Mouse (Mus musculus) spleen, adult 2 months (tissue): ENCODE results near the gene Wdr89. TPM values are rescaled to one million over a fixed set of nuclear protein-coding genes. Genes with fewer than 3 reads are reported as not detected.
A peak's percentile ranks its signal among the peaks of the same experiment; 100 is the strongest.

Experiments used
- DNase-seq, 2 experiments: peaks; one replicate each; pipeline versions ENCODE4 v3.0.0 to v3.0.0-alpha.2; 2012 to 2021; ENCODE audit warnings: low spot score in 2 of 2, low read depth in 1 of 2
- H3K27ac ChIP-seq: fragments of 200-500 bp; 2 replicates; pipeline ENCODE4 v1.5.1; 2012; ENCODE audit warnings: low read length, inconsistent platforms; ENCODE audit not compliant: insufficient read depth
- H3K27me3 ChIP-seq: fragments of 200-500 bp; 2 replicates; pipeline ENCODE4 v1.6.1; 2012; ENCODE audit warnings: mild to moderate bottlenecking, moderate library complexity, low read length, inconsistent platforms; ENCODE audit not compliant: control insufficient read depth, insufficient read depth
- H3K36me3 ChIP-seq: fragments of 200-500 bp; 2 replicates; pipeline ENCODE4 v1.6.1; 2012; ENCODE audit warnings: mild to moderate bottlenecking, low read length, inconsistent platforms; ENCODE audit not compliant: control insufficient read depth, insufficient read depth
- H3K4me1 ChIP-seq: fragments of 200-500 bp; 2 replicates; pipeline ENCODE4 v1.6.1; 2011; ENCODE audit warnings: inconsistent platforms; ENCODE audit not compliant: control insufficient read depth, insufficient read depth, insufficient read length
- H3K4me3 ChIP-seq: fragments of 200-500 bp; 2 replicates; pipeline ENCODE4 v1.5.1; 2011; ENCODE audit warnings: mild to moderate bottlenecking, inconsistent platforms; ENCODE audit not compliant: insufficient read depth, insufficient read length; ENCODE audit errors: extremely low read depth
- CTCF ChIP-seq: fragments of 200-500 bp; IDR thresholded peaks from 2 replicates; pipeline ENCODE4 v1.5.1; 2011; ENCODE audit warnings: mild to moderate bottlenecking, inconsistent platforms; ENCODE audit not compliant: insufficient read depth, insufficient read length, insufficient replicate concordance; ENCODE audit errors: extremely low read depth
- POLR2A ChIP-seq: fragments of 200-500 bp; IDR thresholded peaks from 2 replicates; pipeline ENCODE4 v1.6.1; 2011; ENCODE audit warnings: low read depth, low read length, inconsistent platforms
- WGBS: fragments of 180-500 bp; shearing (Covaris S2); methylation state at CpG from one replicate; pipeline ENCODE4 v1.1.7; 2018; 5-methylcytosine and 5-hydroxymethylcytosine counted together
- polyA plus RNA-seq: library from polyadenylated mRNA; depleted of rRNA; stranded (reverse); fragments of >200 nt; gene quantifications from 2 replicates; pipeline ENCODE4 v1.2.3, GENCODE M21; 2012; rRNA removed

The Wdr89 gene
- polyA plus RNA-seq, 1 experiment, result 4.0 TPM

DNA sequence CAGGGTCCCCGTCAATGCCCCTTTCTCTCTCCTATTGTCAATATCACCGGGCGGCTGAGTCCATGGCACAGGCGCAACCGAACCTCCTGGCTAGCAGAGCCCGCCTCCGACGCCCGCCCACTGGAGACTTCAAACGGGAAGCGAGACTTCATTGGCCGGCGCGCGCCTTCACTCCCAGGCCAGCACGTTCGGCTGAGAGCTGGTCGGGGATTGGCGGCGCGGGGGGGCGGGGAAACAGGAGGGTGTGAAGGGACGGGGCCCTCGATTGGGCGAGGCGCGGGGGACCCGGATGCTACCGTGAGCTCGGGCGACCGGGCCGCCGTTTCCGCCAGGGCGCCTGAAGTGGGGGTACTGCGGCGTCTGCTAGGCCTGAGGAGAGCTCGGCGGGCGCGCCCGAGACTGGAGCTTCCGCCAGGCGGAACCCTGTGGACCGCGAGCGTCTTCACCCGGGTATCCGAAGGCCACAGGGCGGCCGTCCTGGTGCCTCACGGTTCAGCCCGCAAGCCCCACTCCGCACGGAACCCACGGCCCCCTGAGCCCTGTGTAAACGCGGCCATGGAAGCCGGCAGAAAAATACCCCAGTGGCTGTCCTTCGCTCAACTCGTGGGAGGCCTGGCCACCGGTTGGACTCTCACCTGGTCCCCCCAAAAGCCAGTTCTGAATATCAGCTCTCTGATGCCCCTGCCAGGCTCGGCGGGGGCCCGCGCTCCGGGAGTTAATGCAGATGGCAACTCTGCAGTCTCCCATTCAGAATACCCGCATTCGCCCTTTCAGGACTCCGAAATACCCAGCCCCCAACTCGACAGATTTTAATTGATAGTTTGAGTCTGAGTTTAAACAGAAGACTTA, 73.0 kb downstream of the Wdr89 start, which contains the start of gene Ppp2r5e:
Ppp2r5e (minus strand) TSS at position 92 of the 849 bp plus-strand sequence.
- H3K27me3 ChIP-seq, result no peaks in the 10 kb centered on the region
- TF ChIP-seq POLR2A (peak; percentile 89), CTCF (no peak)
- DNase-seq, result peak; percentile 94 to 99
- under 1% methylated on average over 70 of the region's 72 CpGs for WGBS
- peak within 1 kb of the TSS; percentile 99 for H3K27ac ChIP-seq
- peaks cover 3% of the 10 kb centered on the region; the same call in 1 of the 2 replicates for H3K4me1 ChIP-seq
- peaks cover 8% of the 10 kb centered on the region for H3K36me3 ChIP-seq
- H3K4me3 ChIP-seq, result peak within 1 kb of the TSS; percentile 96

DNA sequence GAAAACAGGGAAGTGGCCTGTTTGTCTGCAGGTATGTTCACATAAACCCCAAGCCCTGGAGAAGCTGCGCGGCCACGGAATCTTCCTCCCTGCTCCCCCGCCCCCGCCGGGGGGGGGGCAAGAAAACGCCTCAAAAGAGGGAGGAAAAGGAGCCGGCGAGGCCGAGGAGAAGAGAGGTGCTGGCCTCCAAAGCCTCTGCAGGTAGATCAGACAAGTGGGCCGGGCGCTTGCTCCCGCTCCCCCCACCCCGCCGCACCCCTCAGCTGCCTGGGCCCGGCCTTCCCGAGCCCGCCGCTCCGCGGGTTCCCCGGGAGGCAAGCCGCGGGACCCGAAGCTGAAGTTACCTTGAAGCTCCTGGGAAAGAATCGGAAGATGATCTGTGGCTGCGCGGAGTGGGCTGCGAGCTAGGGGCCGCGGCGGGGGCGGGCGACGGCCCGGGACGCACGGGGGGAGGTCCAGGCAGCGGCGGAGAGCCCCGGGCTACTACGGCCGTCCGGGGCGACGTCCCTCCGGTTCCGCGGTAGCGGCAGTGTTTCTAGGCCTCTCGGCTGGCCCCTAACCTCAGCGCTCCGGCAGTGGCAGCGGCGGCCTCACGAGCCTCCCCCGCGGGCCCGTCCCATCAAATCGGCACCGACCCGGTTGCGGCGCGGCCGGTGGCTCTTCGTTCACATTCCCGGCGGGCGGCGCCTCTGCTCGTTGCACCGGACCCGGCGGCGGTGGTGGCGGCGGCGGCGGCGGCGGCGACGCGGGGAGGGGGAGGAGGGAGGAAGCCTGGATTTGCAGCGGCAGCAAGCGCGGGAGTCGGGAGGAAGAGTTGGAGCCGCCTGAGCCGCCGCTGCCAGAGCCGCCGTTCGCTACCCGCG, 73.8 kb downstream of the Wdr89 start:
- no peaks in the 10 kb centered on the region for H3K27me3 ChIP-seq
- DNase-seq, result peak in 1 of 2 experiments; percentile 29
- peaks cover 12% of the 10 kb centered on the region for H3K36me3 ChIP-seq
- peaks cover 3% of the 10 kb centered on the region; the same call in 1 of the 2 replicates for H3K4me1 ChIP-seq
- H3K27ac ChIP-seq, result peak overlapping the region; percentile 80
- TF ChIP-seq CTCF (no peak), POLR2A (no peak)
- WGBS, result under 1% methylated on average over 89 of the region's 97 CpGs
- peak overlapping the region; percentile 74 for H3K4me3 ChIP-seq

DNA sequence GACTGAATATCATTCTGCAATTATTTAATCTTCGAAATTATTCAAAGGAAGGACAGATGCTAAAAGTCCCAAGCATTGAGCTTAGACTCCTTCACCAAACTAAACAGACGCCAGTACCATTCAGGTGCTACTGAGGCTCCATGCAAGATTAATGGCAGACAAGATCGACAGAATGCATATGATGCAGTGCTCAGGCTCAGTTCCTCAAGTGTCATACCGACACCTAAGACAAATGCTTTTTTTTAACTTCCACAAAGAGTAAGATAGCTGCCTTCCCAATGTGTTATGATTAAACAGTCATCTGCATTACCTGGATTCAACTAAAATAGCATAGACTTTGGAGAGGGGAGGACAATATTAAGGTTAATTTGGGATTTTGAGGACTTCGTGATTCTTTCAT, 74.9 kb downstream of the Wdr89 start:
- Histone ChIP-seq H3K36me3 (peaks cover 15% of the 10 kb centered on the region), H3K27ac (no peak overlapping the region), H3K27me3 (no peaks in the 10 kb centered on the region), H3K4me3 (no peak overlapping the region), H3K4me1 (peaks cover 3% of the 10 kb centered on the region; the same call in 1 of the 2 replicates)
- no peak for DNase-seq
- TF ChIP-seq POLR2A (no peak), CTCF (no peak)
- WGBS, result 44% methylated on average over 5 of the region's 5 CpGs

DNA sequence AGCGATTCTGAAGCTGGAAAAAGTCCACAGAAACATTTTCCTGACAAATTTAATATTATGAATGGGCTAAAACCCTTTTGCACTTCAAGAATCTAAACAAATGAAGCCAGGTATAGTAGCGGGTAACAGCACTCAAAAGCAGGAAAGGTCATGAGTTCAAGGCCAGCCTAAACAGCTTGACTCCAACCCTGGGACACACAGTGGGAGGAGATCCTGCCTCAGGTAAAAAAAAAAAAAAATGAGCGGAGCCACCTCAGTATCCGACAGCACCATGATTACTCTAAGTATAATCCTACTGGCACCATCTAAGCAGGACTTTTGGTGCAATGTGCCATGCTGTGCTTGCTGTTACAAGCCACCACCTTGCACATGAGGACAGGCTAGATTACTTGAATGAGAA, 75.5 kb downstream of the Wdr89 start:
- 89% methylated on average over 4 of the region's 4 CpGs for WGBS
- no peak overlapping the region for H3K4me3 ChIP-seq
- TF ChIP-seq POLR2A (no peak), CTCF (no peak)

DNA sequence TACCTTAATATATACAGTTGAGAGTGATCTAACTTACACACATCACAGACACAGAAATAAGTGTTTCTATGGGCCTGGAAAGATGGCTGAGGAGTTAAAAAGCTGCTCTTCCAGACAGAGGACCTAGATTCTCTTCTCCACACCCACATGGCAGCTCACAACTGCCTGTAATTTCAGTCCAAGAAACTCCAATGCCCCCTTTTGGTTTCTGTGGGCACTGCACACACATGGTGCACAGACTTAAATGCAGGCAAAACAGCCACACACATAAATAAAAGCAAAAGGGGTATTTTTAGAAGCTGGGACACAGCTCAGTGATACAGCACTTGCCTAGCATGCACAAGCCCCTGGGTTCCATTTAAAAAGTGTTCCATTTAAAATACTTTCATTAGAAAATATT, 81.8 kb downstream of the Wdr89 start:
- DNase-seq, result no peak
- Histone ChIP-seq H3K4me1 (no peaks in the 10 kb centered on the region), H3K4me3 (no peak overlapping the region), H3K27me3 (no peaks in the 10 kb centered on the region), H3K36me3 (peaks cover 17% of the 10 kb centered on the region), H3K27ac (no peak overlapping the region)
- no peak for TF ChIP-seq POLR2A
- no peak for TF ChIP-seq CTCF

More for the DNA sequence above, 75.5 kb downstream of the Wdr89 start:
- Histone ChIP-seq H3K27me3 (no peaks in the 10 kb centered on the region), H3K4me1 (peaks cover 3% of the 10 kb centered on the region; the same call in 1 of the 2 replicates), H3K27ac (no peak overlapping the region), H3K36me3 (peaks cover 15% of the 10 kb centered on the region)
- no peak for DNase-seq

DNA sequence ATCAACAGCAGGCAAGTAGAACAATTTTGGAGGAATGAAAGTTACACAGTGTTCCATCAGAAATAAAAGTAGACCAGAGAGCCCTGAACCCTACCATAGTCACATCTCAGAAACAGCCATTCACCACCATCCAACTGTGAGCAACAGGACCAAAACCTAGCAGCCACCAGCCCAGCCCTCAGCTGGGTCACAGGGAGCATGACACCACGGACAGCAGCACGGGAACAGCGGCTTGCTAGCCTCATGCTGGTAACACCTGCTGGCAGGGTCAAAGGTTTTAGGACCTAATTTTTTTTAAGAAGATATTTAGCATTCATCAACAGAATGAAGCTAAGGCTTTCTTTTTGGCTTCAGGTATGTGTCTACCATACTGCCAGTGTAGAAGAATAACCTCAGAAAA, 85.6 kb downstream of the Wdr89 start:
- Histone ChIP-seq H3K36me3 (peaks cover 6% of the 10 kb centered on the region), H3K4me1 (no peaks in the 10 kb centered on the region), H3K4me3 (no peak overlapping the region), H3K27ac (no peak overlapping the region), H3K27me3 (no peaks in the 10 kb centered on the region)
- DNase-seq, result no peak
- TF ChIP-seq POLR2A, result no peak
- TF ChIP-seq CTCF, result no peak
- WGBS, result 90% methylated on average over 3 of the region's 3 CpGs

Other genes with a start within 250 kb of the Wdr89 start
- 10.5 and 14.6 TPM in 2 replicates for gene Ppp2r5e, start 73.3 kb downstream of the Wdr89 start, polyA plus RNA-seq
- 26.0 and 34.9 TPM in 2 replicates for gene Sgpp1, start 66.2 kb upstream of the Wdr89 start, polyA plus RNA-seq
- gene Syne2, start 148.6 kb upstream of the Wdr89 start, polyA plus RNA-seq, result 14.3 and 14.7 TPM in 2 replicates